In the genomic region with DNA sequence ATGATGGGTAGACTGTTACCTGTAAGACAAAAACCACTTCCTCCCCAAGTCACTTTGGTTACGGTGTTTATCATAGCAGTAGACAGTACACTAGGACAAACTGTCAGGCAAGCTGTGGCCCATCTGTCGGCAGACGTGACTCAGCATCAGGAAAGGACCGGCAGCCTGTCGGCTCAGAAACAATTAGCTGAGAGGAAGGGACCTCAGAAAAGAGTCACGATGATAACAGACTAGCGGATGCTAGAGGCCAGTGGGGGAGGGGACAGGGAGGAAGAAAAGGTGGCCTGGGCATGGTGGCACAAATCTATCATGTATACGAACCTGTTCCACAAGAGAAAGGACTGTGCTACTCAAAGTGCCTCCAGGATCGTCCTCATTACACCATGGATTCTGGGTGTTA, we compare ENCODE assay signal across 11 mouse cellular contexts. TPM values are rescaled to one million over a fixed set of nuclear protein-coding genes. Genes with fewer than 3 reads are reported as not detected.
DNase-seq lines count a peak whose midpoint lies in the region; TF ChIP-seq lines count a peak whose summit lies in the region.
"Had no signal": no experiment of that assay in that cellular context is flagged by ENCODE, and none has a peak within 500 bp of the region (broad histone marks: within the 10 kb centered on the region; RNA-seq: fewer than 3 reads in every experiment).

No protein-coding gene starts in this region.

- DNase-seq in adrenal gland, postnatal 14 days = peak; percentile 52
- DNase-seq in adrenal gland, postnatal 25 days = no peak
- DNase-seq in spleen, adult 12 weeks (ENCODE audit: low spot score) = peak; percentile 43
- DNase-seq in spleen, adult 18-20 months = no peak
- peak; percentile 35 for DNase-seq in induced T-regulatory cell, adult 2 months (ENCODE audit: low read depth)
- no peak for DNase-seq in gastrocnemius, postnatal 25 days
- no peak for DNase-seq in adrenal gland, adult 18-20 months (ENCODE audit: low spot score in 2 of 2)
- DNase-seq: cerebellum, adult 2 months had no signal

- peak overlapping the region; percentile 0 for H3K4me3 ChIP-seq in myocyte
- H3K4me3 ChIP-seq: hindbrain, embryonic 15.5 days; midbrain, embryonic 12.5 days had no signal

- peak overlapping the region; percentile 73 for H3K4me2 ChIP-seq in myocyte (ENCODE audit: low read depth)
- H3K4me2 ChIP-seq: hindbrain, embryonic 15.5 days; midbrain, embryonic 12.5 days had no signal

- no peaks in the 10 kb centered on the region for H3K79me2 ChIP-seq in myocyte (ENCODE audit: control insufficient read depth, insufficient read depth)

- no peaks in the 10 kb centered on the region for H3K36me3 ChIP-seq in myocyte (ENCODE audit: control insufficient read depth, insufficient read depth)
- H3K36me3 ChIP-seq: hindbrain, embryonic 15.5 days; midbrain, embryonic 12.5 days had no signal

- H3ac ChIP-seq in myocyte (ENCODE audit: control insufficient read depth, insufficient read length) = no peak overlapping the region

- TF ChIP-seq POLR2A in myocyte (IDR thresholded peaks at IDR 0.05; ENCODE audit: insufficient read length, low read depth) = no peak

- no peaks in the 10 kb centered on the region for H3K27me3 ChIP-seq in myocyte (ENCODE audit: control insufficient read depth, insufficient read depth, insufficient read length)
- H3K27me3 ChIP-seq: hindbrain, embryonic 15.5 days; midbrain, embryonic 12.5 days had no signal

TF ChIP-seq in myocyte, 11 proteins besides CTCF, POLR2A, EP300 and RAD21:
- TF ChIP-seq TCF12 (IDR thresholded peaks at IDR 0.05; ENCODE audit: insufficient read depth, poor library complexity, severe bottlenecking) = peak; percentile 12
- no peak for TF ChIP-seq SRF (IDR thresholded peaks at IDR 0.05; ENCODE audit: control insufficient read depth, insufficient read length, low read depth)
- no peak for TF ChIP-seq E2F4 (IDR thresholded peaks at IDR 0.05; ENCODE audit: insufficient read depth)
- TF ChIP-seq CEBPB (IDR thresholded peaks at IDR 0.05; ENCODE audit: insufficient read depth, poor library complexity, severe bottlenecking) = no peak
- no peak for TF ChIP-seq MAX (IDR thresholded peaks at IDR 0.05; ENCODE audit: low read depth)
- TF ChIP-seq USF1 (IDR thresholded peaks at IDR 0.05; ENCODE audit: low read depth) = no peak
- TF ChIP-seq POLR2AphosphoS2 (IDR thresholded peaks at IDR 0.05; ENCODE audit: insufficient read length, low read depth) = no peak
- TF ChIP-seq REST (IDR thresholded peaks at IDR 0.05; ENCODE audit: insufficient read depth, insufficient read length) = no peak
- peak in 2 of 3 experiments; percentile 63 to 80 for TF ChIP-seq MYOD1 (IDR thresholded peaks at IDR 0.05; ENCODE audit: control insufficient read depth in 1 of 3, insufficient read length in 2 of 3, low read depth in 2 of 3)
- peak in 1 of 3 experiments; percentile 57 for TF ChIP-seq MYOG (IDR thresholded peaks at IDR 0.05; ENCODE audit: control insufficient read depth in 1 of 3, insufficient read depth in 1 of 3, insufficient read length in 2 of 3, low read depth in 2 of 3)
- no peak for TF ChIP-seq TCF3 (IDR thresholded peaks at IDR 0.05; ENCODE audit: insufficient read length, low read depth)

RNA-seq across cellular contexts. Expression of a gene that starts 33.6 kb away (rescaled TPM):
- 72.6 and 78.3 TPM in 2 replicates for total RNA-seq in adrenal gland, postnatal 14 days (2021)
- total RNA-seq in adrenal gland, postnatal 25 days (2021) = 69.1 and 75.7 TPM in 2 replicates
- polyA plus RNA-seq in myocyte (2012; fragmentation: generic; extraction: Trizol) = 89.9 TPM
- 10 to 100 TPM; 24.2 TPM for total RNA-seq in gastrocnemius, postnatal 25 days (2021)
- total RNA-seq in adrenal gland, adult 18-20 months (2021) = 10 to 100 TPM; 83.1 to 93.5 TPM

RNA-seq across cellular contexts. Expression of a gene that starts 59.1 kb away (rescaled TPM):
- total RNA-seq in adrenal gland, postnatal 14 days (2021) = 42.3 and 103 TPM in 2 replicates
- total RNA-seq in adrenal gland, postnatal 25 days (2021) = 26.1 and 29.6 TPM in 2 replicates
- polyA plus RNA-seq in myocyte (2012; fragmentation: generic; extraction: Trizol) = 402 TPM
- 10 to 100 TPM in 1 of 2 experiments, 1 to 10 TPM in 1; 9.0 to 12.9 TPM for total RNA-seq in gastrocnemius, postnatal 25 days (2021)
- 10 to 100 TPM; 31.8 to 41.9 TPM for total RNA-seq in adrenal gland, adult 18-20 months (2021)

Comparison
In these comparisons a context has a peak if more than half of its experiments do, and no peak if none do; other contexts are left out.
1. DNase-seq: peak in adrenal gland, postnatal 14 days (single experiment), spleen, adult 12 weeks (single experiment) and induced T-regulatory cell, adult 2 months (single experiment); none in adrenal gland, postnatal 25 days (single experiment), spleen, adult 18-20 months (0 of 2), gastrocnemius, postnatal 25 days (single experiment) and adrenal gland, adult 18-20 months (0 of 2).